Mouse (Mus musculus): ENCODE results near the gene Utp6. TPM values are rescaled to one million over a fixed set of nuclear protein-coding genes. Genes with fewer than 3 reads are reported as not detected.

Utp6 gene
- total RNA-seq, 2 experiments from 2014 or later = 30.4 to 36.6 TPM

- no peak for TF ChIP-seq CTCF (conservative IDR thresholded peaks at IDR 0.05)
- H3K27ac ChIP-seq = no peak overlapping the region
- no peak overlapping the region for H3K4me3 ChIP-seq
- DNase-seq (ENCODE audit: low spot score in 2 of 2) = no peak
Measured at GRCm38 (mm10) chr11:79922766-79923165, 39.4 kb downstream of the Utp6 start.

GRCm38 (mm10) chr11:79922157-79922556, 40.0 kb downstream of the Utp6 start:
- Histone ChIP-seq H3K4me3 (no peak overlapping the region), H3K27ac (no peak overlapping the region)
- no peak for TF ChIP-seq CTCF (conservative IDR thresholded peaks at IDR 0.05)
- no peak for DNase-seq (ENCODE audit: low spot score in 2 of 2)

- no peak for TF ChIP-seq CTCF (conservative IDR thresholded peaks at IDR 0.05)
- Histone ChIP-seq H3K4me3 (no peak overlapping the region), H3K27ac (no peak overlapping the region)
- no peak for DNase-seq (ENCODE audit: low spot score in 2 of 2)
Measured at GRCm38 (mm10) chr11:79920505-79921025, 41.6 kb downstream of the Utp6 start.

GRCm38 (mm10) chr11:79919685-79920504, 42.3 kb downstream of the Utp6 start:
- DNase-seq (ENCODE audit: low spot score in 2 of 2) = peak; percentile 86 to 89
- no peak overlapping the region for H3K27ac ChIP-seq
- no peak overlapping the region for H3K4me3 ChIP-seq
- peak; percentile 92 for TF ChIP-seq CTCF (conservative IDR thresholded peaks at IDR 0.05)

- no peak overlapping the region for H3K4me3 ChIP-seq
- no peak for DNase-seq (ENCODE audit: low spot score in 2 of 2)
- TF ChIP-seq CTCF (conservative IDR thresholded peaks at IDR 0.05) = no peak
- H3K27ac ChIP-seq = no peak overlapping the region
Measured at GRCm38 (mm10) chr11:79915696-79916349, 46.4 kb downstream of the Utp6 start.

- DNase-seq (ENCODE audit: low spot score in 2 of 2) = peak; percentile 24 to 52
- Histone ChIP-seq H3K4me3 (no peak overlapping the region), H3K27ac (no peak overlapping the region)
- TF ChIP-seq CTCF (conservative IDR thresholded peaks at IDR 0.05) = no peak
Measured at GRCm38 (mm10) chr11:79908600-79909483, 53.3 kb downstream of the Utp6 start.

GRCm38 (mm10) chr11:79906920-79907319, 55.3 kb downstream of the Utp6 start:
- DNase-seq (ENCODE audit: low spot score in 2 of 2) = no peak
- no peak for TF ChIP-seq CTCF (conservative IDR thresholded peaks at IDR 0.05)
- no peak overlapping the region for H3K27ac ChIP-seq
- no peak overlapping the region for H3K4me3 ChIP-seq

GRCm38 (mm10) chr11:79902881-79903481, 59.2 kb downstream of the Utp6 start:
- Histone ChIP-seq H3K4me3 (no peak overlapping the region), H3K27ac (no peak overlapping the region)
- no peak for DNase-seq (ENCODE audit: low spot score in 2 of 2)
- TF ChIP-seq CTCF (conservative IDR thresholded peaks at IDR 0.05) = no peak

GRCm38 (mm10) chr11:79901146-79901545, 61.0 kb downstream of the Utp6 start:
- H3K27ac ChIP-seq = no peak overlapping the region
- no peak for TF ChIP-seq CTCF (conservative IDR thresholded peaks at IDR 0.05)
- no peak for DNase-seq (ENCODE audit: low spot score in 2 of 2)
- H3K4me3 ChIP-seq = no peak overlapping the region

GRCm38 (mm10) chr11:79892259-79892658, 69.9 kb downstream of the Utp6 start:
- peak; percentile 68 for TF ChIP-seq CTCF (conservative IDR thresholded peaks at IDR 0.05)
- no peak overlapping the region for H3K27ac ChIP-seq
- DNase-seq (ENCODE audit: low spot score in 2 of 2) = peak; percentile 25 to 60
- H3K4me3 ChIP-seq = no peak overlapping the region

- Histone ChIP-seq H3K4me3 (no peak overlapping the region), H3K27ac (no peak overlapping the region)
- TF ChIP-seq CTCF (conservative IDR thresholded peaks at IDR 0.05) = no peak
- DNase-seq (ENCODE audit: low spot score in 2 of 2) = no peak
Measured at GRCm38 (mm10) chr11:79890822-79891221, 71.4 kb downstream of the Utp6 start.

GRCm38 (mm10) chr11:79886961-79887360, 75.2 kb downstream of the Utp6 start:
- no peak overlapping the region for H3K4me3 ChIP-seq
- TF ChIP-seq CTCF (conservative IDR thresholded peaks at IDR 0.05) = no peak
- no peak for DNase-seq (ENCODE audit: low spot score in 2 of 2)
- H3K27ac ChIP-seq = no peak overlapping the region

All from layer of hippocampus, adult 2 months (tissue).